8 mouse cellular contexts compared by ENCODE assay signal in genomic region chr3:115642846-115643260, GRCm38 (mm10).
DNase-seq lines count a peak whose midpoint lies in the region; ATAC-seq lines count a peak whose summit lies in the region.

No protein-coding gene starts in this region.

- intact Hi-C loops in left cerebral cortex, postnatal 10 days (cut with DNase I) = loop anchor here (5.0 to 10.0 kb wide), 5 partner anchors 111 to 1988 kb away; no protein-coding TSS in a partner anchor

- ATAC-seq in megakaryocyte progenitor cell, adult 5-6 weeks (replicated peaks; ENCODE audit: poor library complexity) = peak; percentile 59

- DNase-seq in adipocyte (ENCODE audit: low spot score) = peak; percentile 75
- DNase-seq in embryo, embryonic 10 days (ENCODE audit: low spot score) = peak; percentile 86
- peak; percentile 83 for DNase-seq in gastrocnemius, postnatal 10 days
- DNase-seq in induced T-regulatory cell, adult 2 months (ENCODE audit: low read depth) = peak; percentile 84
- peak; percentile 83 to 86 for DNase-seq in left cerebral cortex, postnatal 10 days (ENCODE audit: extremely low spot score in 1 of 2, low spot score in 2 of 2)
- peak; percentile 87 for DNase-seq in right cerebral cortex, postnatal 14 days
- peak; percentile 76 for DNase-seq in urinary bladder, postnatal 25 days (ENCODE audit: low spot score)

Comparison
In these comparisons a context has a peak if more than half of its experiments do, and no peak if none do; other contexts are left out.
1. Peak in every context shown above with its lines: DNase-seq and ATAC-seq.